Mouse (Mus musculus) bone marrow macrophage, adult 2 months (primary cell): ENCODE results near the gene Atp10a.

Experiments
- CTCF ChIP-seq: IDR thresholded peaks from 2 replicates; pipeline ENCODE4 v1.5.1; 2012; ENCODE audit warnings: low read depth, mild to moderate bottlenecking, low read length, moderate library complexity
- POLR2A ChIP-seq: IDR thresholded peaks from 2 replicates; pipeline ENCODE4 v1.6.1; 2012; ENCODE audit warnings: mild to moderate bottlenecking, low read depth, low read length, borderline replicate concordance

DNA sequence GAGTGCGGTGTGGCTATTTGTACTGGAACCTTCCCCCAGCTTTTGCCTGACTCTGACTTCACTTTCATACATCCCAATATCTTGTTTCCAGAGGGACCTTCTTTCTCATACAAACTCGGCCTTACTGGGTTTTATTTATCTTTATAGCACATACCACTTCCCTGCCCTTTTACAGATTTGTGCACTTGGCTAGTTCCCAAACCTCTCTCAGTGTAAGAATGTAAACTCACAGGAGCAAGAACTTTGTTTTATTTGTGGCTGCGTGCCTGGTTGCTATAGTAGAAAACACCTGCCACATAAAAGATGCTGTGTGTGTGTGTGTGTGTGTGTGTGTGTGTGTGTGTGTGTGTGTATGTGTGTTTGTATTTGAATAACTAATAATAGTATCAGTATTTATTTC lies 37.4 kb downstream of the Atp10a start:
- TF ChIP-seq POLR2A (no peak), CTCF (no peak)
